Mouse (Mus musculus) neural tube, embryonic 10.5 days (tissue): ENCODE data around the gene Ccdc155.
"Not testable (repeated sequence)": the region's sequence is repeated elsewhere in the genome, so short reads cannot be mapped to it uniquely, and the experiment has no call there.

Experiments
- DNase-seq: peaks from one replicate; pipeline ENCODE4 v3.0.0-alpha.2; 2017; ENCODE audit warnings: low spot score; ENCODE audit errors: extremely low spot score

The Ccdc155 gene

DNA sequence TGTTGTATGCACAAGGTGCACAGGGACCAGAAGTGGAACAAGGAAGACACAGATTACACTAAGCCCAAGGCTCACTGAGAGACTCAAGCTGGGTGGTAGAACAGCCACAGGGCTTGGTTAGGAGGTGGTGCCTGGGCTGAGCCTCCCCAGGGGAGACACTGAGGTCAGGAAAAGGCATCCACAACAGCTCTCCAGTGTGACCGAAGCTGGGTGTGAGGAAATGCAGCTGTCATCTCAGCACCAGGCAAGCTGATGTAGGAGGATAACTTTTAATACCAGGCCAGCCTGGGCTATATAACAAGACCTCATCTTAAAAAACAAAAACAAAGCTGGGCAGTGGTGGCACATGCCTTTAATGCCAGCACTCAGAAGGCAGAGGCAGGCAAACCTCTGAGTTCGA, 13.5 kb downstream of the Ccdc155 start:
- DNase-seq = no peak

DNA sequence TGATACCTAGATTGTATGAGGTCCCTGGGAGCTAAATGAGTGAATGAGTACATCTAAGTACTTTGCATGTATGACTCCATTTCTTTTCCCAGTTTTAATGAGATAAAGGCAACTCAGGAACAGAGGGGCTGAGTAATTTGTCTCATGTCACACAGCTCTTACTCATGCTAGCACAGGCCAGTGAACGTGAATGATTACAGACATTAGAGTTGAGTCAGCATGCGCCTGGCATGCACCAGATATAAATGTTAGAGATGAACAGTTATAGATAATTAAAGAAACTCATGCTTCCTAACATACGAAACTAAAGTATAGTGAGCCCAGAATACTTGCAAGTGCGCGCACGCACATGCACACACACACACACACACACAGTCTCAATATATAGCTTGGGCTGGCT, 14.5 kb downstream of the Ccdc155 start:
- no peak for DNase-seq

DNA sequence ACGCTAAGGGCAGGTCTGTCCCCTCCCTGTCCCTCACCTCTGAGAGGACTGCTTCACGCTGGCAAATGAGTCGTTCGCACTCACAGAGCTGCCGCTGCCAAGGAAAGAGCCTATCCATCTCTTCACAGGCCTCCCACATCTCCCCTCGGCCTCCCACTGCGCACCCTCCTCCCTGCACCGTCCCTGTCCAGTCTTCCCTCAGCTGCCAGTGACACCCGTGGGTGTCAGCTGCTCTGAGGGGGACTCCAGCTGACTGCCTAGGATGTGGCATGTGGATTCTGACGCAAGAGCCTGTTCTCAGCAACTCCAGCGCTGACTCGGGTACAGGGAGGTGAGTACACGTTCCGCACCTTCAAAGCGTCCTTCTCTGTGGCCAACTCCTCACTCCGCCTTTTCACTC, 15.1 kb downstream of the Ccdc155 start:
- no peak for DNase-seq

DNA sequence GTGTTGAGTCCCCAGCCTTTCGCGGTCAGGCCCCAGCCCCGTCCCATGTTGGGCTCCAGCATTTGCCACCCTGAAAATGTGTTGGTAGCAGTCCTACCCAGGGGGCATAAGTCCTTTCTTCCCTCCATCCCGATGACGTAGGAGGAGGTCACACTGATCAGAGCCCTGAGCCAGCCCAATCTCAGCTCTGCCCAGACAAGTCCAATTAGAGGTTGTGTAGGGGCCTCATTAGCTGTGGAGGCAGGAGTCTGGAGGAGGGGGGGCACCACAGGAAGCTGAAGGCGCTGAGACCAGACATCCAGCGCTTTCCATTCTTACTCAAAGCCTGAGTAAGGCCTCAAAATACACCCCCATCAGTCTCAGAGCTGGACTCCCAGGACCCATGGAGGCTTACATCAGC, 18.8 kb downstream of the Ccdc155 start:
- no peak for DNase-seq

DNA sequence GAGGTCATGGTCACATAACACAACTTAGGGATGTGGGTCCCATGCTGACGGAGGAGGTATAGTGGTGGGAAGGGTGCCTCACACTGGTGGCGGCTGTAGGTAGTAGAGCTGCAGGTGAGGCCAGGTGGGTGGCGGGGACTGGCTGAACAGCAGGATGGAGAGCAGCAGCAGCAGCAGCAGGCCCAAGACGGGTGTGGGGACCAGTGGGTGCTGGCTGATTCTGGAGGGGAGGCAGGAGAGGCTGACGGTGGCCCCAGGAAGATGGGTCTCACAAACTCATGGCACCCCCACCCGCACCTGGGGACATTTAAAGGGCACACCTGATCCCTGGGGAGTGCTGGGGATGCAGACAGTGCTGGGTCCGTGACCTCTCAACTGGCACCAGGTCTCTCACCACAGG, 21.0 kb downstream of the Ccdc155 start:
- DNase-seq = no peak

DNA sequence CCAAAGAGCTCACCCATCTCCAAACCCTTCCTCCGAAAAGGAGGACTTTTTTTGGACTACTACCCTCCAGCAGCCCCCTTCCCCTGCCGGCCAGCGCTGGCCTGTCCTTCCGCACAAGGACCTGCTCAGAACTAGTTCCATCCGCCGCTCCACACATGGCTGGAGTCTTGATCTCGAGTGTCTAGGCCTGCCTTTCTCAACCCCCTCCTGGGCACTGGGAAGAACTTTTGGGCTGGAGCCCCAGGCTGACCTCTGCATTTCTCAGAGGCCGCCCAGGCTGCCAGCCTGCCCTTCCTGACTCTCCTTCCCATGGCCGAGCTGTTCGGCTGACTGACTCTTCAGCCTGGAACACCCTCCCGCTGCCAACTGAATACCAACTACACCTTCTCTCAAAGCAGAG, 22.1 kb downstream of the Ccdc155 start:
- DNase-seq = no peak

DNA sequence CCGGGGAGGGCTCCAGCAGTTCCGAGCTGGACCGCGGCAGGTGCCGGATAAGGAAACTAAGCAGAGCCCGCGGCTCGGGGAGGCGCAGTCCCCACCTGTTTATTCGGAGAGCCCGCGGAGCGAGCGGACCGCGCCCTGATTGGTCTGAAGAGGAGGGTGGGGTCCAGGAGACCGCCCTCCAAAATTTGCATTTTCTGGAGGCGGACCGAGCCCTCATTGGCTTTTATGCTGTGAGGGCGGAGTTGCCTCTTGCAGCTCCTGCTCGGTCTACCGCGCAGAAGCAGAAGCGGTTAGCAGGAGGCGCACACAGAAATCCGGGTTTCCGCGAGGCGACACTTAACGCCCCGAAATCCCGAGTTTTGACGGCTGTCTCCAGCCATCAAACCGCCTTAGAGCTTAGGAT, 22.5 kb downstream of the Ccdc155 start:
- DNase-seq = peak; percentile 83

DNA sequence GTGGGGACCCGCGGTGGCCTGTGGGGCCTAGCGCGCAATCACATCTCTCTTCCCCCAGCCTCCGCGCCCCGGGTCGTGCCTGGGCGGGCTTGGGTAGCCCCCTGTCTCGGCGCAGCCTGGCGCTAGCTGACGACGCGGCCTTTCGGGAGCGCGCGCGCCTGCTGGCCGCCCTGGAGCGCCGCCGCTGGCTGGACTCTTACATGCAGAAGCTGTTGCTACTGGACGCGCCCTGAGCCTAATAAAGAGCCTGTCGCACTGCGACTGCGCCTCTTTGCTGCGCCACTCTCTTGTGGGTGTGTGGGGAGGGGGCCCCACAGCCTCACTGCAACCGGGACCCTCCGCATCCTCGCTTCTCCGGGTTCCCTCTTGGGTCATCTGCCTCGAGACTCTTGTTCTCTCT, 23.2 kb downstream of the Ccdc155 start:
- no peak for DNase-seq

DNA sequence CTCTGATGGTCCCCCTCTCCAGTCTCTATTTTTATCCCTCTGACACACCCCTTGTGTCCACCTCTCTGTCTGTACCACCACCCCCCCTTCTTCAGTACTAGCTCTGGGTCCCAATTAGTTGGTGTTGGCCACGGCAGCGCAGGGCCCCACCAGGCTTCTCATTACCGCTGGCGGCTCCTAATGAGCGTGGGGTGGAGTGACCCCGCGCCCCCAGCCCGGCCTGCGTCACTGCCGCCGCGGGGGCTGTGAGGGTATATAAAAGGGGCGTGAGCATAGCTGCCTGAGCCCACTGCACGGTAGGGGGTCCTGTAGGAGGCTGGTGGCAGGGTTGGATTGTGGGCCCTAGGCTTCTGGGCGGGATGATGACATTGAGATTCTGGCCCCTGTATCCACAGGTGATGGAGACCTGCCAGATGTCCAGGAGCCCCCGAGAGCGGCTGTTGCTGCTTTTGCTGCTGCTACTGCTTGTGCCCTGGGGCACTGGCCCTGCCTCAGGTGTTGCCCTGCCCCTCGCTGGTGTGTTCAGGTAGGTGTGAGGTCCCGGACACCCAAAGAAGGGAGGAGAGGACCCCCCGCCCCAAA, 23.7 kb downstream of the Ccdc155 start, which contains the start of gene Pth2:
TSS of gene Pth2 (plus strand) at position 100 of the 582 bp plus-strand sequence.
- no peak for DNase-seq

DNA sequence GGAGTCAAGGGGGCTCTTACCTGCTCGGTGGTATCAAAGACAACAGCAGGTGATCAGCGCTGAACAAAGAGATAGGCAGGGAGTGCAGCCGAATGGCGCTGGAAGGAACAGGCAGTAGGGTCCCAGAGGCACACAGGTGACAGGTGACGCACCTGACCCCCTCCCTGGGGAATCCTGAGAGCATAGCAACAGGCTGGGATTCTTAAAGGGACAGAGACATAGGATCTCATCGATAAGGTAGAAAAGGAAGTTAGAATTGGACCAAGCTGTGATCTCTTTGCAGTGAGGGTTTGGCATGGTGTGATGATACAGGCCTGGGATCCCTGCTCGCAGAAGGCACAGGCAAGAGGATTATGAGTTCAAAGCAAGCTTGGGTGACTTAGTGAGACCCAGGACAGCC, 25.2 kb downstream of the Ccdc155 start, which contains the start of gene Gfy:
TSS of gene Gfy (minus strand) at position 101 of the 400 bp plus-strand sequence.
- no peak for DNase-seq

DNA sequence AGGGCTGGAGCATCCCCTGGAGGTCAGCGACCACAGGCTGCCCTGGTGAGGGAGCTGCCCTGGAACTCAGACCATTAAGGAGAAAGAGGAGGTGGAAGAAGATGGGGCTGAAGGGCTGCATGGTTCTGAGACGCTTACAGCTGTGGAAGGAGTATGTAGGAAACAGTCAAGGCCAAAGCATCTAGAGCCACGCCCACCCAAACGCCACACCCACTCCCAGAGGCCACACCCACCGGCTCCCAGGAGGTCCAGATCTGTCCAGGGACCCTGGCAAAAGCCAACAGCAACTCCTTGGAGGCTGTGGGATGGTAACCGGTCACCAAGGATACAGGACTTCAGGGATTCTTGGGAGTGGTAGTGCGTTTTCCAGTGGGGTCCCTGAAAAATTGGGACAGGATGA, 26.1 kb downstream of the Ccdc155 start:
- DNase-seq = no peak

DNA sequence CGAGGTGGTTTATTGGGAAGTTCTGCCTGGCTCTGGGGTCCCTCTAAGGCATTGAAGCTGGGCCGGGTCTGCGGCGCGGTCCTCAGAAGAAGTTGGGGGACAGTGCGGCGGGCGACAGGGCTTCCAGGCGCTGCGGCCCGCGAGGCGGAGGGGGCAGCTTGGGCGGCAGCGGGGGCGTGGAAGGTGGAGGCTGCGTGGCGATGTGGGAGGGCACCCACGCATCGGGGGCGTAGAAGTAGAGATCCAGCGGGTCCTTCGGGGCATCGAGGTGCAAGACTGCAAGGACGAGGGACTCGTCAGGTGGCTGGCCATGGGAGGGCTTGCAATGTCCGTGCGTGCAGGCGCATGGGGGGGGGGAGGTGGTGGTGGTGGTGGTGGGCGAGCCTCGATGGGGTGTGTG, 28.3 kb downstream of the Ccdc155 start:
- DNase-seq = no peak

DNA sequence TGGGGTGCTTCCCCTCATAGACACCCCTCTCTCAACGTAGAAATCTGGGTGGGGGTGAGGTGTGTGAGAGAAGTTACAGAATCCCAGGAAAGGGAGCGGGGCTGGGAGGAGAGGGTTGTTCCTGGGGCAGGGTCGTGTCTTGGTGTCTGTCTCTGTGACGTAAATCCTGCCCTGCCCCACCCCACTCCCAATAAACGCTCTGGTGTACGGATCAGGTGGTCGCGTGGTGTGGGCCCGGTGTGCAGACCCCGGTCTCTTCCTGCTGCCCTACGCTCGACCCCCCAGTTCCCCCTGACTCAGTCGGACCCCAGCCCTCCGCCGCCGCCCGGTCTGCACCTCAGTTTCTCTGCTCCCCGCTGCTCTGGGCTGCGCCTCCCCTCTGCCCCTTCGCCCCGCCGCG, 28.8 kb downstream of the Ccdc155 start:
- DNase-seq = no peak

DNA sequence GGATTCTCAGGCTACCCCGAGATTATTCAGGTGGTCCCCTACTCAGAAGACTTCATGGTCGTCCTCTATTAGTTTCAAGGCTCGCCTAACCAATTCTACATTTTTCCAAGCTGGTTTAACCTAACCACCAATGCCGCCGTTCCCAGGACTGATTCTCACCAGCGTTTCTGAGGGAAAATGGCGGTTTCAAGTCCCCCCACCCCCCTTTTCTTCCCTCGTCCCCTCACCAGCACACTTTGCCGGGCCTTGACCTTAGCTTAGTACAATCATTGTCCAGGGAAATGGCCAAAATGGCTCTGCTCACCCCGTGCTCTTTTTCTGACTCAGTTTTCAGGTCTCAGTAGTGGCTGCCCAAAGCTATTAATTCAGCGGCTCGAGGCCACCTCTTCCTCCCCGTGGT, 29.3 kb downstream of the Ccdc155 start:
- no peak for DNase-seq

DNA sequence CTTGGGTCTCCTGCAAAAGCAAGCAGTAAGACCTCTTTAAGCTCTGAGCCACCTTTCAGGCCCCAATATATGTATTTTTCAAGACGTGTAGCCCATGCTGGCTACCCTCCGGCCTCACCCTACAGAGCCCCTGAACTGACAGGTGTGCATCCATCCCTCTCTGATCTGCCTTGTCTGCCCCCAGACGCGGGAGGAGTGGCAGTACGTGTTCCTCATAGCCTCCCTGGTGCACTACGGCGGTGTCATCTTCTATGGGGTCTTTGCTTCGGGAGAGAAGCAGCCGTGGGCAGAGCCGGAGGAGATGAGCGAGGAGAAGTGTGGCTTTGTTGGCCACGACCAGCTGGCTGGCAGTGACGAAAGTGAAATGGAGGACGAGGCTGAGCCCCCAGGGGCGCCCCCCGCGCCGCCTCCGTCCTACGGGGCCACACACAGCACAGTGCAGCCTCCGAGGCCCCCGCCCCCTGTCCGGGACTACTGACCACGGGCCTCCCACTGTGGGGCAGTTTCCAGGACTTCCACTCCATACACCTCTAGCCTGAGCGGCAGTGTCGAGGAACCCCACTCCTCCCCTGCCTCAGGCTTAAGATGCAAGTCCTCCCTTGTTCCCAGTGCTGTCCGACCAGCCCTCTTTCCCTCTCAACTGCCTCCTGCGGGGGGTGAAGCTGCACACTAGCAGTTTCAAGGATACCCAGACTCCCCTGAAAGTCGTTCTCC, 30.0 kb downstream of the Ccdc155 start:
- DNase-seq = peak; percentile 50

DNA sequence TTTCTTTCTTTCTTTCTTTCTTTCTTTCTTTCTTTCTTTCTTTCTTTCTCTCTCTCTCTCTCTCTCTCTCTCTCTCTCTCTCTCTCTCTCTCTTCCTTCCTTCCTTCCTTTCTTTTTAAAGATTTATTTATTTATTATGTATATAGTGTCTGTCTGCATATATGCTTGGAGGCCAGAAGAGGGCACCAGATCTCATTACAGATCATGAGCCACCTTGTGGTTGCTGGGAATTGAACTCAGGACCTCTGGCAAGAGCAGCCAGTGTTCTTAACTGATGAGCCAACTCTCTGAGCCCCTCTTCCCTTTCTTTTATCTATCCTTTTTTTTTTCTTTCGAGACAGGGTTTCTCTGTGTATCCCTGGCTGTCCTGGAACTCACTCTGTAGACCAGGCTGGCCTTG, 30.9 kb downstream of the Ccdc155 start:
- not testable (repeated sequence) for DNase-seq

DNA sequence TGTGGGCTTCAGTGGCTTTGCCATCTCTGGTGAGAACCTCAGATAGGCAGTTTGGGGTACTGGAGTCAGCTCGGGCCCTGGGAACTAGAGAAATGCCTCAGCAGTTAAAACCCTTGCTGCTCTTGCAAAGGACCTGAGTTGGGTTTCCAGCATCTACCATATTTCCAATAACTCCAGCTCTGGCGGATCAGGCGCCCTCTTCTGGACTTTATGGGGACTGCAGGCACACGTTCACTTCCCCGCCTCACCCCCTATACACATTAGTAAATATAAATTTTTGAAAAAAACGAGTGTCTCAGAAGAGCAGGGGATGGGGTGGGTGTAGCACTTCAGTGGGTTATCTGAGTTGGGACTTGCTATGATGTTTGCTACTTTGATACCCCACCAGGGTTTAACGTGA, 31.7 kb downstream of the Ccdc155 start:
- DNase-seq = no peak

DNA sequence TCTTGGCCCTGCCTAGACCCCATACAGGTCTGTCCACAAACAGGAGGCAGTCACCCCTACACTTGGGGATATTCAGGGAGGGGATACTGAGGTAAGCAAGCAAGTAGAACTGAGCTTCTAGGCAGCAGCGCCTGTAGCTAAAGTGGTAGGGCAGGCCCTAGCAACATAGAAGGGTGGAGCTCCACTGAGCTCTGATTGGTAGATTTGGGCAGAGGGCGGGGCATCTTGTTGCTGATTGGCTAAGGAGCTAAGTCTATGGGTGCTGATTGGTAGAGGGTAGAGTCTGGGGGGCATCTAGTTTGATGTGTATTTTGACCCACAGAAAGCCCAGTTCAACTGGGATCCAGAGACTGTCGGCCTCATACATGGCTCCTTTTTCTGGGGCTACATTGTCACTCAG, 35.2 kb downstream of the Ccdc155 start:
- DNase-seq = no peak

DNA sequence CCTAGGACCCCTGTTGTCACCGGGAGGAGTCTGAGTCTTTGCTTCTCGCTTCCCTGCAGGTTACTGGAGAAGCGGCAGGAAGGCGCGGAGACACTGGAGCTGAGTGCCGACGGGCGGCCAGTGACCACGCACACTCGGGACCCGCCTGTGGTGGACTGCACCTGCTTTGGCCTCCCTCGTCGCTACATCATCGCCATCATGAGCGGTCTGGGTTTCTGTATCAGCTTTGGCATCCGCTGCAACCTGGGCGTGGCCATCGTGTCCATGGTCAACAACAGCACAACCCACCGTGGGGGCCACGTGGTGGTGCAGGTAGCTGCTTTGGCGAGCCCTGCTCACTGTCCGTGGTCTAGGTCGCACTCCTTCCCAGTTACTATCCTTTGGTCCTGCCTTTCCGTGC, 36.0 kb downstream of the Ccdc155 start:
- no peak for DNase-seq

DNA sequence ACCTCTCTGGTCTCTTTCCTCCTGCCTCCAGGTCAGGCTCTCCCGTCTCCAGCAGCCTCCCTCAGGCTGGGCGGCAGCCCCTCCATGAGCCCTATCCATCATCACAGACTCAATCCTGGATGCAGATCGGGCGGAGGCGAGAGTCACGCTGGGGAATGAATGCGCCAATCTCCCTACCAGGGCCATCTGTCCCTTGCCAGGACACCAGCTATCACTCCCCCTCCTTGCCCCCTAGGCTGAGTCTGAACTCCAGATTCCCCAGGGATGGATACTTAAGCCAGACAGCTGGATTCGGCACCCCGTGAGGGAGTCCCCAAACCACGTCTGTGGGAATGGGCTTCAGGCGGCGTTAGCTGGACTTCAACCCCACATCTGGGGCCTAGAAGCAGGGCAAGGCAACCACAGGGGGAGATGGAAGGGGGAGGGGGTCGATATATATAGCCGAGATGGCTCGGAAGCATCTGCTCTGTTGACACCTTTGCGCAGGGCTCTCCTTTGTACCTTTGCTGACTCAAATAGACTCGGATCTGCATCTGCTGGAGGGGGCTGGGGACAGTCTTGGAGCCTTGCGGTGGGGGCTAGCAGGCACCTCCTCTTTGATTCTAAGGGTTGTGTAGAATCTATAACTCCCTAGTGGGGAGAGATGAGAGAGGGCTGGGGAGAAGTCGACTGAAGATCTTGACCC, 36.8 kb downstream of the Ccdc155 start:
- DNase-seq = peak; percentile 38

DNA sequence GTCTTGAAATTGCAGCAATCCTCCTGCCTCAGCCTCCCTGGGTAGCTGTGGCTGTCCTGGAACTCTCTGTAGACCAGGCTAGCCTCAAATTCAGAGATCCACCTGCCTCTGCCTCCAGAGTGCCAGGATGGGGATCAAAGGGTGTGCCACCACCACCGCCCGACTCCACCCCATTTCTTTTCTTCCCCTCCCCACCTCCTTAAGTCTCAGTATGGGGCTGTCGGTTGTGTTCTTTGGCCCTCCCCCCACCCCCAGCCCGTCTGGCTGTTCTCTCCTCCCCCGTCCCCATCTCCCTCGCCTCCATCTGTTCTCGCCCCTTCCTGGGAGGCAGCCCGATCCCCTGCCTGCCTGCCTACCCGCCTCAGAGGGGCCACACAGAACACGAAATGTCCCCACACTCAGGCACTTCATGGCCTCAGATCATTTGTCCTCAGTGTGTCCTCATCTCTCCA, 37.7 kb downstream of the Ccdc155 start:
- DNase-seq = no peak

DNA sequence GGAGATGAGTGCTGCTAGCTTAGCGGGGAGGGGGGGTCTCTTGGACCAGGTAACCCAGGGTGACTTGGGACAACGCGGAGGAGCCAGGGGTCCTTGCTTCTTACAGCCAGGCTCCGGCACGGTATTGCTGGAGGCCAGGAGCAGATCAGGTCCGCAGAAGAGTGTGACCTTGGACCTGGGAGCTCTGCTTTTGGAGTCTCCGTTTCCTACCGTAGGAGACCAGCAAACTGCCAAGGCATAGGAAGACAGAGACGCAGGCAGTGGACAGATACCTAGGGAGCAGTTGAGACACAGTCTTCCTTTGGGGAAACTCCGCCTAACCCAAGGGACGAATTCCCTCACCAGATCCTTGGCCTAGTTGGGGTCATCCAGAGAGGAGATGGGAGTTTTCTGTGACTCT, 39.0 kb downstream of the Ccdc155 start:
- no peak for DNase-seq

DNA sequence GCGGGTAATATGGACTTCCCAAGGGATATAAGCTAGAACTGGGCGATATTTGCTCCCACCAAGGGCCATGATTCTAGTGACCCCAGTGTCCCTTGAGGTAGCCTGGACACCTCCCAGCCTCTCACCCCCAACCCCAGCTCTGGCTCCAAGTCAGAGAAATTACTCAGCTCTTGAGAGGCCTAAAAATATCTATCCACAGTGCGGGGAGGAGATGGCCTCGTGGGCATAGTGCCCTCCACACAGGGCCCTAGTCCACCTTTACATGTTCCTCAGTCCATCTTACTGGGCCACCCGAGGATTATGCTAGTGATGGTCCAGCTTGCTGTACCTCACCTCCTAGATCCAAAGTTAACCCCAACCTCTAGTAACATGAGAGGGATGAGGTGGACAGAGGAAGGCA, 39.9 kb downstream of the Ccdc155 start:
- no peak for DNase-seq
